Mouse (Mus musculus) mature B cell (primary cell): ENCODE results near the gene Stkld1.
"Not testable (repeated sequence)": the region's sequence is repeated elsewhere in the genome, so short reads cannot be mapped to it uniquely, and the experiment has no call there.

ENCODE experiments used
- in situ Hi-C: fragments of 300-500 bp; cut with MboI; formaldehyde crosslinking; loops from 2 replicates; pipeline ENCODE4 v1.14.3; 2019

Gene Stkld1

GRCm38 (mm10) chr2:26933304-26934055, at the start of gene Stkld1, which contains the start of gene Surf4:
TSS of gene Stkld1 (plus strand) at chr2:26934047.
TSS of gene Surf4 (minus strand) at chr2:26933928.
- in situ Hi-C loops: loop anchor here (10.0 kb wide), 1 partner anchor 101 kb away; no protein-coding TSS in a partner anchor

GRCm38 (mm10) chr2:26885541-26885940, 48.3 kb upstream of the Stkld1 start:
- in situ Hi-C loops: not testable (repeated sequence)

GRCm38 (mm10) chr2:26886170-26886569, 47.7 kb upstream of the Stkld1 start:
- in situ Hi-C loops: not testable (repeated sequence)

- in situ Hi-C loops: no loop called here
These were observed 37.9 kb upstream of the Stkld1 start for GRCm38 (mm10) chr2:26895898-26896297.

- in situ Hi-C loops: loop anchor here (25.0 kb wide), 2 partner anchors 463 to 1338 kb away; partner anchors contain the start of genes Edf1, Mamdc4 and Sec16a
These were observed 33.1 kb upstream of the Stkld1 start for GRCm38 (mm10) chr2:26900731-26901130.

- in situ Hi-C loops: loop anchor here (25.0 kb wide), 2 partner anchors 465 to 1340 kb away; partner anchors contain the start of genes Edf1, Mamdc4 and Sec16a
These were observed 31.9 kb upstream of the Stkld1 start for GRCm38 (mm10) chr2:26901834-26902400.

- in situ Hi-C loops: loop anchor here (25.0 kb wide), 2 partner anchors 465 to 1340 kb away; partner anchors contain the start of genes Edf1, Mamdc4 and Sec16a
These were observed 31.2 kb upstream of the Stkld1 start, which contains the start of gene Surf6 for GRCm38 (mm10) chr2:26902467-26903220. TSS of gene Surf6 (minus strand) at chr2:26902879.

GRCm38 (mm10) chr2:26903311-26903710, 30.5 kb upstream of the Stkld1 start:
- in situ Hi-C loops: loop anchor here (25.0 kb wide), 2 partner anchors 466 to 1341 kb away; partner anchors contain the start of genes Edf1, Mamdc4 and Sec16a

GRCm38 (mm10) chr2:26905936-26906335, 27.9 kb upstream of the Stkld1 start:
- in situ Hi-C loops: loop anchor here (25.0 kb wide), 2 partner anchors 469 to 1344 kb away; partner anchors contain the start of genes Edf1, Mamdc4 and Sec16a

GRCm38 (mm10) chr2:26906431-26906830, 27.4 kb upstream of the Stkld1 start:
- in situ Hi-C loops: loop anchor here (25.0 kb wide), 2 partner anchors 469 to 1344 kb away; partner anchors contain the start of genes Edf1, Mamdc4 and Sec16a

- in situ Hi-C loops: loop anchor here (25.0 kb wide), 2 partner anchors 470 to 1345 kb away; partner anchors contain the start of genes Edf1, Mamdc4 and Sec16a
These were observed 26.7 kb upstream of the Stkld1 start for GRCm38 (mm10) chr2:26907109-26907508.

- in situ Hi-C loops: loop anchor here (25.0 kb wide), 2 partner anchors 472 to 1347 kb away; partner anchors contain the start of genes Edf1, Mamdc4 and Sec16a
These were observed 25.0 kb upstream of the Stkld1 start for GRCm38 (mm10) chr2:26908710-26909386.

- in situ Hi-C loops: loop anchor here (25.0 kb wide), 2 partner anchors 472 to 1347 kb away; partner anchors contain the start of genes Edf1, Mamdc4 and Sec16a
These were observed 24.5 kb upstream of the Stkld1 start for GRCm38 (mm10) chr2:26909387-26909784.

- in situ Hi-C loops: loop anchor here (25.0 kb wide), 2 partner anchors 473 to 1348 kb away; partner anchors contain the start of genes Edf1, Mamdc4 and Sec16a
These were observed 23.5 kb upstream of the Stkld1 start, which contains the start of the genes Med22 and Rpl7a for GRCm38 (mm10) chr2:26910124-26910993. TSS of gene Med22 (minus strand) at chr2:26910677. TSS of gene Rpl7a (plus strand) at chr2:26910764.

- in situ Hi-C loops: loop anchor here (25.0 kb wide), 2 partner anchors 474 to 1349 kb away; partner anchors contain the start of genes Edf1, Mamdc4 and Sec16a
These were observed 22.7 kb upstream of the Stkld1 start for GRCm38 (mm10) chr2:26910994-26911765.

- in situ Hi-C loops: loop anchor here (25.0 kb wide), 2 partner anchors 475 to 1350 kb away; partner anchors contain the start of genes Edf1, Mamdc4 and Sec16a
These were observed 21.5 kb upstream of the Stkld1 start for GRCm38 (mm10) chr2:26912253-26912770.

- in situ Hi-C loops: loop anchor here (25.0 kb wide), 2 partner anchors 476 to 1351 kb away; partner anchors contain the start of genes Edf1, Mamdc4 and Sec16a
These were observed 20.3 kb upstream of the Stkld1 start for GRCm38 (mm10) chr2:26913416-26914147.
